Mouse (Mus musculus) telencephalon, adult 2 months (tissue): ENCODE results near the gene Ano6.

Source experiments
- DNase-seq: peaks from one replicate; pipeline ENCODE4 v3.0.0-alpha.2; 2011; ENCODE audit warnings: low read depth, low spot score

Ano6 gene

GRCm38 (mm10) chr15:95890368-95890767 lies 99.7 kb downstream of the Ano6 start:
- no peak for DNase-seq

GRCm38 (mm10) chr15:95892171-95892570 lies 101.5 kb downstream of the Ano6 start:
- no peak for DNase-seq

GRCm38 (mm10) chr15:95892929-95893328 lies 102.3 kb downstream of the Ano6 start:
- no peak for DNase-seq

DNA sequence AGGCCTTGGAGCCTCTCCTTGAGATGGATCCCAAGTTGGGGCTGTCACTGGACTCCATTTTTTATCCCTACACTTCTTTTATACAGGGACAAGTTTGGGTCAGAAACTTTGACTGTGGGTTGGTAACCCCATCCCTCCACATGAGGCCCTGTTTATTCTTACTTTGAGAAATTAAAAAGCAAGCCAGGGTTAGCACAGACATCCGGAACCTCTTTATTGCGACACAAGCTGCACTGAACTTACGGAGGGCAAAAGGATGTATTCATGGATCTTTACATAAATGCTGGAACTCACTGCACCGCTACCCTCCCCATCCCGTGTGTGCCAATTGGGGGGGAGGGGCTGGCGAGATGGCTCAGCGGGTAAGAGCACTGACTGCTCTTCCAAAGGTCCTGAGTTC lies 105.1 kb downstream of the Ano6 start:
- DNase-seq, result no peak

- no peak for DNase-seq
Observed at GRCm38 (mm10) chr15:95897653-95898052, 107.0 kb downstream of the Ano6 start.

- DNase-seq, result no peak
Observed at GRCm38 (mm10) chr15:95898438-95898837, 107.8 kb downstream of the Ano6 start.

GRCm38 (mm10) chr15:95902396-95902795 lies 111.8 kb downstream of the Ano6 start:
- DNase-seq, result no peak

- no peak for DNase-seq
Observed at GRCm38 (mm10) chr15:95904247-95904646, 113.6 kb downstream of the Ano6 start.

GRCm38 (mm10) chr15:95906017-95906749 lies 115.5 kb downstream of the Ano6 start:
- no peak for DNase-seq

DNA sequence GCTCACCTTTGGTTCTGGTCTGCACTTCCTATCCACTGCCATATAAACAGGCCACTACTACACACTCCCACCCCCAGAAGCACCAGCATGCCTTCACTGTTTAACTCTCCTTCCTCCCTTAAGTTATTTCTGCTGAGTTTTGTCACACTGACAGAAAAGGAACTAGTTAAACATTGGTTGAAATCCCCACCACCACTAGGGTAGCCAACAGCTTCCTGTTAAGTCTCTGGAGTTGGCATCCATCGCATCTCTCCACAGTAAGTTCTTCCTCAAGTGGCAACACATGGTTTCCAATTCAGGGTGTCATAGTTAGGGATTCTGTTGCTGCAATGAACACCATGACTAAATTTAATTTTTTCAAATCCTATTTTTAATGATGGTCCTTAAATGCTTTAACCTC lies 116.2 kb downstream of the Ano6 start:
- no peak for DNase-seq

DNA sequence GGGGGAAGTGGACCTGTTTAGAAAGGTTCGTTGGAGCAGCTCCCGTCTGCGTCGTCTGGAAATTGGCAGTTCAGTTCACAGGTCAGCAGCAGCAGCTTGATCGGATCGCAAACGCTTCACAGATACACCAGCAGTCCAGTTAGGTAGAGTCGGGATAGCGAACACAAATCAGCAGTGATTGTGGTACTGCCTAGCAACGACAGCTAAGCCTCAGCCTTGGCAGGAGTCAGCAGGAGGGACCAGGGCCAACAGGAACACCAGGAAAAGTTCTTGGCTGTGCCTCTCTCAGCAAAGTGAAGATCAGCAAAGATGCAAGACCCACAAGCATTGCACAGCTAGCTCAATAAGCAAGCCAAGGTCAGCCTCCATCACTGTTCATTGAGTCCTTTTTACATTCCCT lies 116.7 kb downstream of the Ano6 start:
- no peak for DNase-seq

DNA sequence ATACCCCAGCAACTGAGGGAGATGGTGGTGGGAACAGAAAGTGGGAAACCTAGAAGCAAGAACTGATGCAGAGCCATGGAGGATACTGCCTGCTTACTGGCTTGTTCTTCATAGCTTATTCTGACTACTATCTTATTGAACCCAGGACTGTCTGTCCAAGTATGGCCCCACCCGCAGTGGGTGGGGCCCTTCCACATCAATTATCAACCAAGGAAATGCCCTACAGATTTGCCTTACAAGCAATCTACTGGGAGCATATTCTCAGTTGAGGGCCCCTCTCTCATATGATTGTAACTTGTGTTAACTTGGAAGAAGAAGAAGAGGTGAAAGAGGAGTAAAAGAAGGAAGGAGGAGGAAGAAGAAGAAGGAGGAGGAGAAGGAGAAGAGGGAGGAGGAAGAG lies 117.3 kb downstream of the Ano6 start:
- no peak for DNase-seq

DNA sequence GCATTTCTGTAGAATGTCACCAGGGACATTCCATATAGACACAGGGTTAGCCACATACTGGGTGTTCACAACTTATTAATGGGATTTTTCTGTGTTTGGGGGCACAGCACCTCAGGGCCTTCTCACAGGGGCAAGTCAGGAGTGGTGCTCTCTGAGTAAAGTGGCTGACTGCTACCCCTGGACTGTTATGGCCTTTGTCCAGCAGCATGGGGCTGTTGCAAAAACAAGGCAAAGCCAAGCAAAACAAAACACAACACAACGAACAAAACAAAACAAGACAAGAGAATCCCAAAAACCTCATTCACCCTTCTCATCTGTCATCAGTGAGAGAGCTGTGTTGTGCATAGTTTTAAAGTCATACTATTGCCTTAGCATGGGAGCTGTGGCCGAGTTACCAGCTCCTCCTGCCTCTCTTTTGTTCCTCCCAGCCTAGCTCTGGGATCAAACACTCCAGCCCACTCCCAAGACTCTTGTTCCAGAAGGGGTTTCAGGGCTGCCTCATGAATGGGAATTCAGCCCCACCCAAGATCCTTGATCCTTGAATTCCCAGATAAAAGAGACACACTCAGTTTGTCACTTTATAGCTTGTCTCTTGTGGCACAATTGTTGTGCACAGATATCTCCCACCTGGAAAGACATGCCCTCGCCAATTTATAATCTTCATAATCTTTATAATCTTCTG lies 119.6 kb downstream of the Ano6 start:
- no peak for DNase-seq

DNA sequence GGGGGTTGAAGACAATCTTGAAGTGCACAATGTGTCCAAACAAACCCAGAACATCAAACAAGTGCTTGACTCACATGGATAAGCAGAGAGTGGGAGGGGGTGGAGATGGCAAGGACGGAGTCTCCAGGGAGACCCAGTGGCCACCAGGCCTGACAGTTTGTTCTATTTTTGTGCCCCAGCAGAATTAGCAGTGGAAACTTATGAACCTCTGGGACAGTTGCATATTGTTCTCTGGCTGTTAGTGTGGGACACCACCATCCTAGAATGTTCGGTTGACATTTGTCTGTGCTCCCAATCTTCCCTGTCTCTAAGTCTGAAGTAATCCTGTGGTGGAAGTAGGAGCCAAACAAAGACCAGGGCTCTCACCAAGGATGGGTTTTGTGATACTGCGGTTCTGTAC lies 124.3 kb downstream of the Ano6 start:
- no peak for DNase-seq

- DNase-seq, result no peak
Observed at GRCm38 (mm10) chr15:95915477-95915876, 124.8 kb downstream of the Ano6 start.

GRCm38 (mm10) chr15:95917330-95917729 lies 126.7 kb downstream of the Ano6 start:
- DNase-seq, result no peak

DNA sequence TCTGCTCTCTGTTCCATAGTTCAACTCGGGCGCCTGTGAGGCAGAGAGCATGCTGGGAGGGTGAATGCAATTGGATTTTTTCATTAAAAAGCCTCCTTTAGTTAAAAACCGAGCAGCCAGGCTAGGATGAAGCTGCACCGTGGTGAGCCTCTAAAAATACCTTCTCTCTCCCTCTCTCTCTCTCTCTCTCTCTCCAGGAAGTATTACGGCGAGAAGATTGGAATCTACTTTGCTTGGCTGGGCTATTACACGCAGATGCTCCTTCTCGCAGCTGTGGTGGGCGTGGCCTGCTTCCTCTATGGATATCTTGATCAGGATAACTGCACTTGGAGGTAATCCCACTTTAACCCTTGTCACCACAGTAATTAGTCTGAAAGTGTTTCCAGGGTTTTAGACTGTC lies 129.4 kb downstream of the Ano6 start:
- DNase-seq, result peak; percentile 31

GRCm38 (mm10) chr15:95921072-95921471 lies 130.4 kb downstream of the Ano6 start:
- no peak for DNase-seq

DNA sequence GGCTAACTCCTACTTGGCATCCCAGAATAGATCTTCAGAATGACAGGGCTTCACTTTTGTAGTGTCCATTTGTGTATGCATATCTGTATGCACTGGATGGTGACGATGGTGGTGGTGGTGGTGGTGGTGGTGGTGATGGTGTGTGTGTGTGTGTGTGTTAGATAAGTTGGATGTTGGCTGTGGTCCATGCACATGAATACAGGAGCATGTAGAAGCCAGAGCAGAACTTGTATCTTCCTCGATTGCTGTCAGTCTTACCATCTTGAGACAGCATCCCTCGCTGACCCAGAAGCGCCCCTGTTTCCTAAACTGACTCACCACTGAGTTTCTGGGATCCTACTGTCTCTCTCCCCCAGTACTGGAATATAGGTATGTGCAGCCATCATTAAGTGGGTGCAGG lies 131.0 kb downstream of the Ano6 start:
- no peak for DNase-seq

DNA sequence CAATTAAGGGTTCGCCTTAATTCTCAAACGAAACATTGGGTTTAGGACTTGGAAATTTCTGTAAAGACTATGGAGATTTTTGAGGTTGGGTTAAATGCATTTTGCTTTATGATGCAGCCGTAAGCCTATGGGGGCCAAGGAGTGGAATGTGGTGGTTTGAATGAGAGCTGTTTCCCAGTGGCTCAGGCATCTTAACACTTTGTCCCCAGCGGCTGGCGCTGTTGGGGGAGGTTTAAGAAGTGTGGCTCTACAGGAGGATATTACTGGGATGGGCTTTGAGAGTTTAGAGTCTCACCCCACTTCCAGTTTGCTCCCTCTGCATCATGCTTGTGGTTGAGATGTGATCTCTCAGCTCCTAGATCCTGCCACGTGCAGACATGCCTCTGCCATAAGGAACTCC lies 131.9 kb downstream of the Ano6 start:
- no peak for DNase-seq

GRCm38 (mm10) chr15:95925334-95925986 lies 134.8 kb downstream of the Ano6 start:
- DNase-seq, result no peak

DNA sequence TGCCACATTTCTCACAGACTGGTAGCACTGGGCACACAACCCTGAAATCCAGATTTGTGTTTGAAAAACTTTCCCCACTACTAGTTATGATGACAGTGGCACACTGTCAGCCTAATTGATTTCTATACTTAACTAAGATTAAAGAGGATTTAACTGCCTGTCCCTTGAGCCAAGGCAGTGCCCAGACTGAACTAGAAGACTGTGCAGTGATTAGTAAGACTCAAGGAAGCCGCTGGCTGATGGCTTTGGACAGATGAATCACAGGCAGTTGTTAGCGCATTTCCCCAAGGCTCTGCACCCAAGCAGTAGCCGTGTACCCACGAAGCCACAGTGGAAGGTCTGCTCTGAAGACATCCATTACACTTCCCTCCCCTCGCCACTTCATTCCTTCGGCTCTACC lies 138.4 kb downstream of the Ano6 start:
- no peak for DNase-seq
